Comparison of ENCODE assay signal across 33 mouse cellular contexts in the genomic region with DNA sequence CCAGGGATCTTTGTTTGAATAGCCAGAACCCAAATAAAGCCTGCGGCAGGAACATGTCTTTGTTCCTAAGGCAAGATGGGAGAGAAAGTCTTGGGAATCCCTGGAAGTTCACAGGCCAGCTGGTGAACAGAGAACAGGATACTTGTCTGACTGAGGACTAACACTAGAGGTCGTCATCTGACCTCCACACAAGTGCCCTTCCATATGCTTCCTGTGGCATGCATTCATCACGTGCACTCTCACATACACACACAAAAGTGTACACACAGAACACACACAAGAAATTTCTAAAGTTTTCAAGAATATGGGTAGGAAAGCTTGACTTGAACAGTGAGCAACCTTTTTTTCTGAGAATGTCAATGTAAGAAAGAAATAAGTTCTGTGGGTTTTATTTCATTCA. TPM values are rescaled to one million over a fixed set of nuclear protein-coding genes. Genes with fewer than 3 reads are reported as not detected.
DNase-seq lines count a peak whose midpoint lies in the region; ATAC-seq and TF ChIP-seq lines count a peak whose summit lies in the region.
"Had no signal": no experiment of that assay in that cellular context is flagged by ENCODE, and none has a peak within 500 bp of the region (broad histone marks: within the 10 kb centered on the region; RNA-seq: fewer than 3 reads in every experiment).

No protein-coding gene starts in this region.

- WGBS in intestine, postnatal 0 days = 57% methylated on average over 3 of the region's 3 CpGs
- WGBS in intestine, embryonic 15.5 days = 43% methylated on average over 3 of the region's 3 CpGs
- WGBS in lung, embryonic 16.5 days = 32% methylated on average over 3 of the region's 3 CpGs

- H3K36me3 ChIP-seq in intestine, postnatal 0 days (ENCODE audit: control insufficient read depth, insufficient read depth) = no peaks in the 10 kb centered on the region
- H3K36me3 ChIP-seq in intestine, embryonic 15.5 days = no peaks in the 10 kb centered on the region
- H3K36me3 ChIP-seq in lung, embryonic 16.5 days (ENCODE audit: control insufficient read depth, insufficient read depth, low read length) = no peaks in the 10 kb centered on the region
- H3K36me3 ChIP-seq: heart, embryonic 10.5 days; heart, embryonic 15.5 days; hindbrain, embryonic 13.5 days; limb, embryonic 10.5 days; limb, embryonic 15.5 days; neural tube, embryonic 15.5 days; stomach, embryonic 15.5 days had no signal

- no peaks in the 10 kb centered on the region for H3K9me3 ChIP-seq in intestine, postnatal 0 days (ENCODE audit: control insufficient read depth)
- no peaks in the 10 kb centered on the region for H3K9me3 ChIP-seq in intestine, embryonic 15.5 days
- no peaks in the 10 kb centered on the region for H3K9me3 ChIP-seq in lung, embryonic 16.5 days (ENCODE audit: control insufficient read depth, low read length)
- H3K9me3 ChIP-seq: forebrain, embryonic 13.5 days; heart, embryonic 10.5 days; heart, embryonic 15.5 days; hindbrain, embryonic 13.5 days; limb, embryonic 10.5 days; limb, embryonic 15.5 days; megakaryocyte, embryonic 14.5 days; neural tube, embryonic 15.5 days; stomach, embryonic 15.5 days had no signal

- no peak overlapping the region for H3K4me3 ChIP-seq in intestine, postnatal 0 days (ENCODE audit: low read depth, low read length)
- H3K4me3 ChIP-seq in intestine, embryonic 15.5 days (replicated peaks) = no peak overlapping the region
- no peak overlapping the region for H3K4me3 ChIP-seq in lung, embryonic 16.5 days (ENCODE audit: low read length)
- H3K4me3 ChIP-seq: forebrain, embryonic 13.5 days; heart, embryonic 10.5 days; heart, embryonic 15.5 days; hindbrain, embryonic 13.5 days; layer of hippocampus, adult 2 months; limb, embryonic 10.5 days; limb, embryonic 15.5 days; megakaryocyte, embryonic 14.5 days; neural tube, embryonic 15.5 days; stomach, embryonic 15.5 days had no signal

- no peak for ATAC-seq in intestine, postnatal 0 days
- no peak for ATAC-seq in intestine, embryonic 15.5 days
- peak; percentile 34; the same call in 1 of the 2 replicates for ATAC-seq in lung, embryonic 16.5 days (ENCODE audit: low read depth)
- ATAC-seq in monocyte, adult 5-6 weeks (replicated peaks; ENCODE audit: insufficient number of reproducible peaks, low FRiP score, low TSS enrichment, poor library complexity, severe bottlenecking) = no peak
- ATAC-seq: CD4-positive, CD25-positive, alpha-beta regulatory T cell, adult 4 months; forebrain, embryonic 13.5 days had no signal

- intact Hi-C loops in left cerebral cortex, postnatal 25 days (cut with DNase I) = no loop called here

- no peaks in the 10 kb centered on the region for H3K4me1 ChIP-seq in intestine, postnatal 0 days (replicated peaks; ENCODE audit: control insufficient read depth, insufficient read depth, low read length)
- H3K4me1 ChIP-seq in intestine, embryonic 15.5 days (replicated peaks) = no peaks in the 10 kb centered on the region
- no peaks in the 10 kb centered on the region for H3K4me1 ChIP-seq in lung, embryonic 16.5 days (replicated peaks; ENCODE audit: control insufficient read depth, insufficient read depth, low read length)
- H3K4me1 ChIP-seq: forebrain, embryonic 13.5 days; heart, embryonic 10.5 days; heart, embryonic 15.5 days; hindbrain, embryonic 13.5 days; limb, embryonic 10.5 days; limb, embryonic 15.5 days; megakaryocyte, embryonic 14.5 days; neural tube, embryonic 15.5 days; stomach, embryonic 15.5 days had no signal

- H3K27me3 ChIP-seq in intestine, postnatal 0 days (replicated peaks; ENCODE audit: control insufficient read depth, insufficient read depth, low read length) = no peaks in the 10 kb centered on the region
- H3K27me3 ChIP-seq in intestine, embryonic 15.5 days (replicated peaks) = no peaks in the 10 kb centered on the region
- H3K27me3 ChIP-seq in lung, embryonic 16.5 days (ENCODE audit: control insufficient read depth, insufficient read depth, low read depth, low read length) = no peaks in the 10 kb centered on the region
- H3K27me3 ChIP-seq: forebrain, embryonic 13.5 days; heart, embryonic 15.5 days; hindbrain, embryonic 13.5 days; limb, embryonic 15.5 days; megakaryocyte, embryonic 14.5 days; neural tube, embryonic 15.5 days; stomach, embryonic 15.5 days had no signal

- H3K27ac ChIP-seq in intestine, postnatal 0 days (ENCODE audit: low read depth, low read length) = no peak overlapping the region
- H3K27ac ChIP-seq in intestine, embryonic 15.5 days = no peak overlapping the region
- no peak overlapping the region for H3K27ac ChIP-seq in lung, embryonic 16.5 days (ENCODE audit: low read length)
- H3K27ac ChIP-seq: forebrain, embryonic 13.5 days; heart, embryonic 10.5 days; heart, embryonic 15.5 days; hindbrain, embryonic 13.5 days; layer of hippocampus, adult 2 months; limb, embryonic 10.5 days; limb, embryonic 15.5 days; neural tube, embryonic 15.5 days; stomach, embryonic 15.5 days had no signal

- TF ChIP-seq CTCF in intestine, postnatal 0 days (IDR thresholded peaks at IDR 0.05; ENCODE audit: low read depth) = peak; percentile 55

- H3K9ac ChIP-seq in intestine, postnatal 0 days (ENCODE audit: low read depth, low read length) = no peak overlapping the region
- no peak overlapping the region for H3K9ac ChIP-seq in intestine, embryonic 15.5 days
- no peak overlapping the region for H3K9ac ChIP-seq in lung, embryonic 16.5 days (ENCODE audit: low read length)
- H3K9ac ChIP-seq: forebrain, embryonic 13.5 days; heart, embryonic 15.5 days; hindbrain, embryonic 13.5 days; limb, embryonic 15.5 days; neural tube, embryonic 15.5 days; stomach, embryonic 15.5 days had no signal

- H3K4me2 ChIP-seq in intestine, postnatal 0 days (replicated peaks; ENCODE audit: low read depth) = no peak overlapping the region
- H3K4me2 ChIP-seq in intestine, embryonic 15.5 days (replicated peaks) = no peak overlapping the region
- no peak overlapping the region for H3K4me2 ChIP-seq in lung, embryonic 16.5 days (ENCODE audit: low read depth, low read length)
- H3K4me2 ChIP-seq: forebrain, embryonic 13.5 days; heart, embryonic 15.5 days; hindbrain, embryonic 13.5 days; limb, embryonic 15.5 days; neural tube, embryonic 15.5 days; stomach, embryonic 15.5 days had no signal

- DNase-seq in lung, postnatal 4 days = no peak
- peak; percentile 27 for DNase-seq in R1 (ENCODE audit: low read depth, low spot score)
- DNase-seq in left cerebral cortex, postnatal 25 days (ENCODE audit: low spot score in 2 of 2) = no peak
- DNase-seq: adrenal gland, postnatal 14 days; cerebellum, adult 11-12 months; cerebellum, adult 9-11 months; gastrocnemius, postnatal 10 days; kidney, adult 11 months; kidney, postnatal 36 days; midbrain, embryonic 14.5 days; retina, postnatal 1 day; right cerebral cortex, postnatal 14 days; thymus, postnatal 14 days had no signal

RNA-seq across cellular contexts. Expression of gene Ros1, which starts 34.4 kb away (rescaled TPM):
- polyA plus RNA-seq in intestine, postnatal 0 days (2015; fragmentation: Nextera tagmentation; extraction: Ambion mirVana) = 7.8 and 9.5 TPM in 2 replicates
- polyA plus RNA-seq in intestine, embryonic 15.5 days (2015; fragmentation: Nextera tagmentation; extraction: Ambion mirVana) = 3.3 and 3.6 TPM in 2 replicates
- 0.23 and 0.39 TPM in 2 replicates for polyA plus RNA-seq in lung, embryonic 16.5 days (2015; fragmentation: Nextera tagmentation; extraction: Ambion mirVana)
- not detected for total RNA-seq in left cerebral cortex, postnatal 25 days (2021)
- total RNA-seq in monocyte, adult 5-6 weeks (2017) = not detected in 3 replicates
- total RNA-seq: adrenal gland, postnatal 14 days; granulocyte monocyte progenitor cell, adult 5-6 weeks; heart, postnatal 25 days; layer of hippocampus, adult 2 months; layer of hippocampus, postnatal 14 days had no signal
- polyA plus RNA-seq: CD4-positive, CD25-positive, alpha-beta regulatory T cell, adult 4 months; embryonic facial prominence, embryonic 11.5 days; forebrain, embryonic 13.5 days; heart, embryonic 10.5 days; heart, embryonic 15.5 days; hindbrain, embryonic 13.5 days; limb, embryonic 10.5 days; midbrain, embryonic 14.5 days; neural tube, embryonic 15.5 days; urinary bladder, adult 2 months had no signal
